Mouse (Mus musculus) layer of hippocampus, postnatal 25 days (tissue): ENCODE measurements around the gene Mark3. TPM values are rescaled to one million over a fixed set of nuclear protein-coding genes. Genes with fewer than 3 reads are reported as not detected.
A peak's percentile ranks its signal among the peaks of the same experiment; 100 is the strongest.
"Not testable (repeated sequence)": the region's sequence is repeated elsewhere in the genome, so short reads cannot be mapped to it uniquely, and the experiment has no call there.

Experiments used
- DNase-seq, 2 experiments: peaks; one replicate each; pipeline ENCODE4 v3.0.0; 2022; ENCODE audit warnings: mixed read lengths in 2 of 2, low spot score in 1 of 2; ENCODE audit errors: extremely low spot score in 1 of 2
- total RNA-seq, 2 experiments: library from RNA; stranded (reverse); gene quantifications; 2 replicates each; pipeline ENCODE4 v1.2.3; 2021

Gene Mark3
- total RNA-seq, 2 experiments from 2014 or later, result 103 to 116 TPM

- DNase-seq, result no peak
These were observed 40.3 kb downstream of the Mark3 start for GRCm38 (mm10) chr12:111614475-111615141.

- DNase-seq, result no peak
These were observed 43.9 kb downstream of the Mark3 start for GRCm38 (mm10) chr12:111618266-111618665.

- DNase-seq, result peak in 1 of 2 experiments; percentile 71
These were observed 73.8 kb downstream of the Mark3 start for GRCm38 (mm10) chr12:111648061-111648645.

- no peak for DNase-seq
These were observed 78.6 kb downstream of the Mark3 start for GRCm38 (mm10) chr12:111652953-111653352.

GRCm38 (mm10) chr12:111653434-111653833, 79.1 kb downstream of the Mark3 start:
- DNase-seq, result peak; percentile 68 to 75

- DNase-seq, result no peak
These were observed 81.4 kb downstream of the Mark3 start for GRCm38 (mm10) chr12:111655695-111656094.

GRCm38 (mm10) chr12:111659331-111659730, 85.0 kb downstream of the Mark3 start:
- no peak for DNase-seq

GRCm38 (mm10) chr12:111660628-111661027, 86.3 kb downstream of the Mark3 start:
- DNase-seq, result no peak

GRCm38 (mm10) chr12:111661554-111661953, 87.2 kb downstream of the Mark3 start:
- DNase-seq, result not testable (repeated sequence)

GRCm38 (mm10) chr12:111663228-111664143, 89.2 kb downstream of the Mark3 start:
- no peak for DNase-seq

GRCm38 (mm10) chr12:111664144-111664634, 89.9 kb downstream of the Mark3 start:
- DNase-seq, result no peak

- DNase-seq, result no peak
These were observed 90.9 kb downstream of the Mark3 start for GRCm38 (mm10) chr12:111665041-111665880.

GRCm38 (mm10) chr12:111666380-111666779, 92.1 kb downstream of the Mark3 start:
- no peak for DNase-seq

- DNase-seq, result no peak
These were observed 93.1 kb downstream of the Mark3 start for GRCm38 (mm10) chr12:111667421-111667820.

GRCm38 (mm10) chr12:111668457-111668912, 94.2 kb downstream of the Mark3 start:
- DNase-seq, result peak; percentile 96 to 100

GRCm38 (mm10) chr12:111669000-111669788, 94.9 kb downstream of the Mark3 start:
- DNase-seq, result no peak

- DNase-seq, result no peak
These were observed 95.6 kb downstream of the Mark3 start for GRCm38 (mm10) chr12:111669961-111670360.

- DNase-seq, result no peak
These were observed 96.1 kb downstream of the Mark3 start for GRCm38 (mm10) chr12:111670371-111670971.

GRCm38 (mm10) chr12:111670976-111671375, 96.7 kb downstream of the Mark3 start:
- no peak for DNase-seq
